Mouse (Mus musculus): ENCODE measurements around the gene Ccl28.

DNA sequence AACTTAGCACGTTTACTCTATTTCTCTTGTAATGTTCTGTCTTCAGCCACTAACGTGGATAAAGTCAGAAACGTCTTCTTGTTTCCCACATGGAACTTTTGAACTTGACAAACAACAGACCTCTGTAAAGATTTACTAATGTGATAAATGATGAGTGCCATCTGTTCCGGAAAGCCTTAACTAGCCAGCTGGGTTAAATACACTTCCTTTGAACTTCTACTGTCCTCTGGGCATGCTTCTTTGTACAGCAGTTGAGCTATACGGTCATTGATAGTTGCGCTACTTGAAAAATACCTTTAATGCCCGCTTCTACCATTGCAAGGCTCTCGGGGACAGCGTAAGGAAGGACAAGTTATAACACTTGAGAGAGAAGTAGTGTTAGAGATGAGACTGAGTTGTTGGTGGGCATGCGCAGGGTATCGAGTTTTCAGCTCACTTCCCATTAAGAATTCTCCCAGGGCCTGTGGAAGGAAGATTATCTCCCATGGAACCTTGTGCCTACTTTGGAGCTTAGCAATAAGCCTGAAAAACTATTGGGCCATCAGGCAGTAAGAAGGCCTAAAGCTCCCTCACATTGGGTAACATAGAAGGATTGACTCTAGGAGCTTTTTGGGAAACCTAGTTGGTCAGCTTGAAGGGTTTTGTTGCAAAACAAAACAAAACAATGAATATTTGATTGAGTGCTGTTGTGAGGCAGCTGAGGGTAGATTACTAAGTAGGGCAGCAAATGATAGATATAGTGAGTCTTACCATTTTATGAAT lies 61.0 kb downstream of the Ccl28 start:
- TF ChIP-seq CTCF (conservative IDR thresholded peaks at IDR 0.05; ENCODE audit: low read length): no peak
- no peak for TF ChIP-seq NANOG (IDR thresholded peaks at IDR 0.05; ENCODE audit: borderline replicate concordance, low read length)
